Mouse (Mus musculus): ENCODE measurements around the gene Gfra1. TPM values are rescaled to one million over a fixed set of nuclear protein-coding genes. Genes with fewer than 3 reads are reported as not detected.
A peak's percentile ranks its signal among the peaks of the same experiment; 100 is the strongest.

The Gfra1 gene
- polyA plus RNA-seq (2015; fragmentation: Nextera tagmentation; extraction: Ambion mirVana): 6.1 and 6.6 TPM in 2 replicates

DNA sequence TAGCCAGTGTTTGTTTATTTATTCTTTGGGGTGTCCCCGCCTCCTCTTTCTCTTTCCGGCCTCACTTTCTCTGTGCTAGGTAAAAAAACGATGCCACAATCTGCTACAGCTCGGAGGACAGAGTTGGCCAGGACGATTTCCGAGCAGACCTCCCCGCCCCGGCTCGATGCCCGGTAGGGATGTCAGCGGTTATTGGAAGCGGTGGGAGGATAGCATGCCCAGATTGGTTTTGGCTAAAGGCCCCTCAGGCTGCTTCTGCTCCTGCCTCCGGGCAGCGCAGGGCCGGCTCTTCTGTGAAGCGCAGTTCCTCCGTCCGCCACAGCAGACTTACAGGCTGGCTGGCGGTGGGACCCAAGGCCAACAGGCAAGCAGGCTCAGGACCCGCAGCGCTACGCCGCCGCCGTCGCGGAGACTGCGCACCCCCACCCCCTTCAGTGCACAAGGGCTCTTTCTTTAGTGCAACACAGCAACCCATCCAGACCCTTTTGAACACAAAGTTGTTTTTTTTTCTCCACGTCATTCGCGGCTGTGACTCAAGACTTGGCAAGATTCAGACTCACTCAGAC, at the start of gene Gfra1:
Gene Gfra1 (minus strand): TSS at position 414 of the 566 bp plus-strand sequence.
- no peaks in the 10 kb centered on the region for H3K9me3 ChIP-seq
- ATAC-seq (ENCODE audit: extremely low read depth, insufficient number of reproducible peaks, low FRiP score, low TSS enrichment): no peak
- peak within 1 kb of the TSS; percentile 65 for H3K4me3 ChIP-seq
- 0 out of 2 replicates have a peak within 1 kb of the TSS, but pooled peaks have one; percentile 9 for H3K27ac ChIP-seq (replicated peaks)
- H3K27me3 ChIP-seq (replicated peaks): peaks cover 79% of the 10 kb centered on the region
- H3K9ac ChIP-seq: peak within 1 kb of the TSS; percentile 73
- WGBS: 2% methylated on average over 31 of the region's 31 CpGs
- peaks cover 54% of the 10 kb centered on the region for H3K4me1 ChIP-seq
- no peaks in the 10 kb centered on the region for H3K36me3 ChIP-seq
- peak within 1 kb of the TSS; percentile 99 for H3K4me2 ChIP-seq

DNA sequence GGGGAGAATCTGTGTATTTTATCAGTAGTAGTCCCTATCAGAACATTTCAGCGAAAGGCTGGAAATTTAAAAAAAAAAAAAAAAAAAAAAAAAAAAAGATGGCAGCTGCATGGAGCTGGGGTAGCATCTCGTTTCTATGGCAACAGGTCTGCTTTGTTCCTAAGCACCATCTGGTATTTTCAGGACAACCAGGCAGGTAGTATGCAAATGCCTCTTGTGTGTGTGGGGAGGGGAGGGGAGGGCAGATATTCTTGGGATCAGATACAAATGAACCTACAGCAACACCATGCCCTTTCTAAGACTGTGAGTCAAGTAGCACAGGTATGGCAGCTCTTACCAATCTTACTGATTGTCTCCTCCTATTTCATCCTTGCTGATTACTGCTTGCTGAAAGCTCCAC, 44.3 kb upstream of the Gfra1 start:
- Histone ChIP-seq H3K4me3 (no peak overlapping the region), H3K9me3 (no peaks in the 10 kb centered on the region), H3K4me1 (peaks cover 16% of the 10 kb centered on the region), H3K27me3 (replicated peaks) (no peaks in the 10 kb centered on the region), H3K9ac (no peak overlapping the region), H3K4me2 (no peak overlapping the region), H3K27ac (replicated peaks) (no peak overlapping the region), H3K36me3 (no peaks in the 10 kb centered on the region)
- 76% methylated on average over 2 of the region's 2 CpGs for WGBS
- no peak for ATAC-seq (ENCODE audit: extremely low read depth, insufficient number of reproducible peaks, low FRiP score, low TSS enrichment)

DNA sequence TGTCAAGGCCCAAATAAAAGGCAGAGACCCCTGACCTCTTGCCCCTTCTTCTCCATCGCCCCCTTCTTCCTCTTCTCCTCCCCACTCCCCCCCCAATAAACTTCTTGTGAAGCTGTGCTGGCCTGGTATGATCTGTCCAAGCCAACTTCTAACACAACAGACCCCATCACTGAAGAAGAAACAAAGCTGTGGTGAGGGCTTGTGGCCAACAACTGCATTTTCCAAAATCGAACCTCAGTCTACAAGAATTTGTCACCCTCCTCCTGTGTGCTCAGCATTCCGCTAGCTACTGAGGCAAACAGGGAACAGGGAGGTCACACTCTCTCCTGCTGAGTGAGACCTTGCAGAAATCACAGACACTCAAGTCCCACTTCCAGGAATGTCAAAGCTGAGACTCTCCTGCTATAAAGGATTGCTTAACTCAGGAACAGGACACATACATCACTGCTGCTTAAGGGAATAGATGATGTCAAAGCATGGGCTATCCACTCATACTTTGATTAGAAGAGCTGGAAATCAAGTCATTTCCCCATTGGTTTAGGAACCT, 43.8 kb upstream of the Gfra1 start:
- H3K27me3 ChIP-seq (replicated peaks): no peaks in the 10 kb centered on the region
- no peak overlapping the region for H3K4me2 ChIP-seq
- ATAC-seq (ENCODE audit: extremely low read depth, insufficient number of reproducible peaks, low FRiP score, low TSS enrichment): no peak
- H3K9ac ChIP-seq: no peak overlapping the region
- 48% methylated on average over 3 of the region's 3 CpGs for WGBS
- peaks cover 21% of the 10 kb centered on the region for H3K4me1 ChIP-seq
- no peaks in the 10 kb centered on the region for H3K9me3 ChIP-seq
- no peaks in the 10 kb centered on the region for H3K36me3 ChIP-seq
- H3K27ac ChIP-seq (replicated peaks): no peak overlapping the region
- H3K4me3 ChIP-seq: no peak overlapping the region

DNA sequence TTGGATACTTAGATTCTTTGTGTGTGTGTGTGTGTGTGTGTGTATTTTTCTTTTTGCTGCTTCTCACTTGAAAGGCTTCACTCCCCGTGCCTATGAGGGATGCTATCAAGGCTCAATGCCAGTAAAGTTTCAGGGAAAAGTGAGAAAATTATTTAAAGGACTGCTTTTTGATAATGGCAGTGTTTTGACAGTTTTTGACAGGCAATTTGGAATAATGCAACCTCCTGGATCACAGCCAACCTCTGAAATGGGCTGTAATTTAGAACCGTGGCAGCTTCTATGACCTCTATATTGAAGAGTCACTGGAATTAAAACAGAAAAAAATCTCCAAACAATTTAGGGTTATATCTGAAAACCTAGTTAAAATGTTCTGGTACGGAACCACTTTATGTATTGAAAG, 41.4 kb upstream of the Gfra1 start:
- peaks cover 22% of the 10 kb centered on the region for H3K4me1 ChIP-seq
- H3K36me3 ChIP-seq: no peaks in the 10 kb centered on the region
- H3K4me3 ChIP-seq: no peak overlapping the region
- ATAC-seq (ENCODE audit: extremely low read depth, insufficient number of reproducible peaks, low FRiP score, low TSS enrichment): no peak
- no peak overlapping the region for H3K4me2 ChIP-seq
- no peaks in the 10 kb centered on the region for H3K9me3 ChIP-seq
- no peak overlapping the region for H3K27ac ChIP-seq (replicated peaks)
- H3K27me3 ChIP-seq (replicated peaks): no peaks in the 10 kb centered on the region
- WGBS: 66% methylated on average over 3 of the region's 3 CpGs
- H3K9ac ChIP-seq: no peak overlapping the region

DNA sequence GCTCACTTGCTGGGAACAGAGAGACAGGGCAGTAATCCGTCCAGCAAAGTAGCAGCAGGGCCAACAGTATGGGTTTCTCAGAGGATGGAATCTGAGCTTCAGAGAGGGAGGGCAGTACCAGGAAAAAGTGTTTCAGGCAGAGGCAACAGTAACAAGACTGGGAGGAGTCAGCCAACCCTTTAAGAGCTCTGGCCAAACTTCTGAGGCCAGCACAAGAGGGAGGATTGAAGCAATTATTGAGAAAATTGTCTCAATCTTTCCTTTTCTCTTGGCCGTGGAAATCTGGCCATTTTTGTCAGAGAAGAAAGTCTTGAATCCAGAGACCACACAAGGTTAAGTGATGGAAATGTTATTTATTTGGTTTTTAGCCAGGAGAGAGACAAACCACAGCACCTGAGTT, 31.0 kb upstream of the Gfra1 start:
- Histone ChIP-seq H3K9me3 (peaks cover 10% of the 10 kb centered on the region; the same call in 1 of the 2 replicates), H3K4me2 (no peak overlapping the region), H3K27ac (replicated peaks) (no peak overlapping the region), H3K9ac (no peak overlapping the region), H3K36me3 (no peaks in the 10 kb centered on the region), H3K4me3 (no peak overlapping the region), H3K4me1 (peaks cover 14% of the 10 kb centered on the region), H3K27me3 (replicated peaks) (no peaks in the 10 kb centered on the region)
- WGBS: 49% methylated on average over 2 of the region's 2 CpGs
- ATAC-seq (ENCODE audit: extremely low read depth, insufficient number of reproducible peaks, low FRiP score, low TSS enrichment): no peak

DNA sequence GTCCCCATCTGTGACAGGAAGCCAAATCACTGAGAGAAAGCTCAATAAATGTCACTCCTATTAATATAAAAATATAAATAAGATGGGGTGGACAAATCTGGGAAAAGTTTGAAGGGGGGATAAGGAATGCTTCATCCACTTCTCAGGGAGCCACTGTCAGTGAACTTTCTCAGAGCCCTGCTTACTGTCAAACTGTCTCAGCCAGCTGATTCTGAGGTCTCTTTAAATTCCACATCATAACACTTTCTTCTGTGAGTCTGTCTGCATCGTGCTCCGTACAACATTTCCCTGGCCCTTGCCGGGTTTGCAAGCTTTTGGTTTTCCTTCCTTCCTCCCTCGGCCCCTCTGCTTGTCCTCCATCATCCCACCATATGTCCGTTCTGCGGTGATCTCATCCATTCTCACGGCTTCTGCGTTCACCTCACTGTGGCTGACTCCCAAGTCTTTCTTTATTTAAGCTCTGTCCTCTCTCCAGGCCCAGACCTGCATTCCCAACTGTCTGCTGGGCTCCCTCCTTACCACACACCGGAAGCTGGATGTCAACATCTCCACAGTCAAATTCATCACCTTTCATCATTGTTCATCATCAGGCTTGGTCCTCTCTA, 26.8 kb upstream of the Gfra1 start:
- no peaks in the 10 kb centered on the region for H3K9me3 ChIP-seq
- 46% methylated on average over 9 of the region's 9 CpGs for WGBS
- peak overlapping the region; percentile 29; the same call in 1 of the 2 replicates for H3K27ac ChIP-seq (replicated peaks)
- H3K4me2 ChIP-seq: peak overlapping the region; percentile 28
- peaks cover 14% of the 10 kb centered on the region for H3K4me1 ChIP-seq
- no peak overlapping the region for H3K9ac ChIP-seq
- no peaks in the 10 kb centered on the region for H3K27me3 ChIP-seq (replicated peaks)
- H3K36me3 ChIP-seq: no peaks in the 10 kb centered on the region
- no peak overlapping the region for H3K4me3 ChIP-seq
- ATAC-seq (ENCODE audit: extremely low read depth, insufficient number of reproducible peaks, low FRiP score, low TSS enrichment): no peak

DNA sequence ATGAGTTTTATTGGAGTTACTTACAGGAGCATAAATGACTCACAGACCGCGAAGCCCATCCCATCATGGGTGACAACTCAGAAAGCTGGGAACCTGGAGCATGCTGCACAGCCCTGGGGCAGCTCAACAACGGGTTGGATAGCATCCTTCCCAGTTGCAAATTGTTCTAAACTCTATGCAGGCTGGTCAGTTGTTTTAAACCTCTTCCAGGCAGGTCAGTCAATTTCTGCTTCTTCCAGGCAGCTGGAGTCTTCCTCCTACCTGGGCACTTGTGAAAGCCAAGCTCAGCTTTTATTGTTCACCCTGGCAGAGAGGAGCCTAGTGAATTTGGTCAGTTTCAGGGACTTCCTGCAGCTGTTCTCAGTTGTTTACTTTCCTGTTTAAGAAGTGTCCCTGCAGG, 18.5 kb upstream of the Gfra1 start:
- Histone ChIP-seq H3K9me3 (no peaks in the 10 kb centered on the region), H3K36me3 (no peaks in the 10 kb centered on the region), H3K4me2 (no peak overlapping the region), H3K4me3 (no peak overlapping the region), H3K4me1 (no peaks in the 10 kb centered on the region), H3K27me3 (replicated peaks) (peaks cover 17% of the 10 kb centered on the region), H3K27ac (replicated peaks) (no peak overlapping the region), H3K9ac (no peak overlapping the region)
- ATAC-seq (ENCODE audit: extremely low read depth, insufficient number of reproducible peaks, low FRiP score, low TSS enrichment): no peak
- 87% methylated on average over 3 of the region's 3 CpGs for WGBS

DNA sequence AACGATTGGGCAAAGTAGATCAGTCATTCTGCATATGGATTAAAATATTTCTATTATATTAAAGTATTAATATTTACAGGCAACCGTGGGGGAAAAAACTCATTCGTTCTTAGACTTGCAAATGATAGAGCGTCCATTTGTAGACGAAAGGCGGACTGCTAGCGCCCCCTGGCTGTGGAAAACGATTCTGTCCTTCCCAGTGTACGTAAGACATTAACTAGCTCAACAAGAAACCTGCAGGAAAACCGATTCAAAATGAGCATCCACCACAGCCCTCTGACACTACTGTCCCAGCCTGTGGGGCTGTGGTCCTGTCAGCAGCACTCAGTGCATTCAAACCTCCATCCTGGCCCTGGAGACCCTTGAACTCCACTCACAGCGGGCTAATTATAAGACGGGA, 13.7 kb upstream of the Gfra1 start:
- no peak for ATAC-seq (ENCODE audit: extremely low read depth, insufficient number of reproducible peaks, low FRiP score, low TSS enrichment)
- H3K27me3 ChIP-seq (replicated peaks): peaks cover 17% of the 10 kb centered on the region
- H3K9ac ChIP-seq: no peak overlapping the region
- H3K36me3 ChIP-seq: no peaks in the 10 kb centered on the region
- no peak overlapping the region for H3K27ac ChIP-seq (replicated peaks)
- WGBS: 19% methylated on average over 12 of the region's 12 CpGs
- H3K4me3 ChIP-seq: no peak overlapping the region
- H3K4me2 ChIP-seq: no peak overlapping the region
- H3K9me3 ChIP-seq: peaks cover 6% of the 10 kb centered on the region; the same call in 1 of the 2 replicates
- peaks cover 6% of the 10 kb centered on the region for H3K4me1 ChIP-seq

DNA sequence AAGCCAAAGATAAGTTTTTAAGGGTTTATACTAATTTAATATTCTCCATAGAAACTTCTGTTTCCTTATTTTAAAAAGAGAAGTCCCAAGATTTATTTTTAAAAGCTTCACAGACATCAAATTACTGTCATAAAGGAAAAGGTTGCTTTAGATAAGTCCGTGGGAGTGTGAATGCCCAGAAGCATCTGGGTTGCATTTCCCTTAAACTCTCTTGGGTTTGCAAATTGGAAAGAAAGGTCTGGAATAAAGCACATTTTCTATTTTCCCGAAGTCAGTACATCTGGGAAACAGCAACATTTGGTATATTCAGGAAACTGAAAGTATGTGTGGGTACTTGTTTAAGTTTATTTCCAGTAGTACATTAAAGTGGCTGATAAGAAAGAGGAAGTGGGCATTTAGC, 12.6 kb upstream of the Gfra1 start:
- peaks cover 17% of the 10 kb centered on the region for H3K27me3 ChIP-seq (replicated peaks)
- no peak overlapping the region for H3K27ac ChIP-seq (replicated peaks)
- H3K9ac ChIP-seq: no peak overlapping the region
- WGBS: 49% methylated on average over 2 of the region's 2 CpGs
- no peak overlapping the region for H3K4me2 ChIP-seq
- no peak overlapping the region for H3K4me3 ChIP-seq
- ATAC-seq (ENCODE audit: extremely low read depth, insufficient number of reproducible peaks, low FRiP score, low TSS enrichment): no peak
- peaks cover 6% of the 10 kb centered on the region; the same call in 1 of the 2 replicates for H3K9me3 ChIP-seq
- no peaks in the 10 kb centered on the region for H3K36me3 ChIP-seq
- H3K4me1 ChIP-seq: peaks cover 6% of the 10 kb centered on the region

DNA sequence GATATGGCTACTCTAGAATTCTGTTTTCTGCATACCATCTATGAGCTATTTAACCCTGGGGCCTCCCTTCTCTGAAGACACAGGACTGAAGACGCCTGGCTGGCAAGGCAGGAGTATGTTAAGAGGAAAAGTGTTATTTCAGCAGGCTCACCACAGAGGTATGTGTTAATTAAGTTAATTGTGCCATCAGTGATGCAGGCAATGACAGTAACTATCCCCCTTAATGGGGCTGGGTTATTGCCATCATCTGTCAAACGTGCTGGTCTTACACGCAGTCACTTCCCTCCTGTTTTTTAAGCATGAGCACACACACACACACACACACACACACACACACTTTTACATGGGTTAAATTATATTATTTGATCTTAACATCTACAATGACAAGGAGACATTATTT, 8.0 kb upstream of the Gfra1 start:
- Histone ChIP-seq H3K9me3 (peaks cover 6% of the 10 kb centered on the region; the same call in 1 of the 2 replicates), H3K4me2 (no peak overlapping the region), H3K27ac (replicated peaks) (no peak overlapping the region), H3K4me3 (no peak overlapping the region), H3K9ac (no peak overlapping the region), H3K36me3 (no peaks in the 10 kb centered on the region), H3K4me1 (peaks cover 6% of the 10 kb centered on the region), H3K27me3 (replicated peaks) (peaks cover 9% of the 10 kb centered on the region; the same call in 1 of the 2 replicates)
- WGBS: 70% methylated on average over 3 of the region's 3 CpGs
- ATAC-seq (ENCODE audit: extremely low read depth, insufficient number of reproducible peaks, low FRiP score, low TSS enrichment): no peak

DNA sequence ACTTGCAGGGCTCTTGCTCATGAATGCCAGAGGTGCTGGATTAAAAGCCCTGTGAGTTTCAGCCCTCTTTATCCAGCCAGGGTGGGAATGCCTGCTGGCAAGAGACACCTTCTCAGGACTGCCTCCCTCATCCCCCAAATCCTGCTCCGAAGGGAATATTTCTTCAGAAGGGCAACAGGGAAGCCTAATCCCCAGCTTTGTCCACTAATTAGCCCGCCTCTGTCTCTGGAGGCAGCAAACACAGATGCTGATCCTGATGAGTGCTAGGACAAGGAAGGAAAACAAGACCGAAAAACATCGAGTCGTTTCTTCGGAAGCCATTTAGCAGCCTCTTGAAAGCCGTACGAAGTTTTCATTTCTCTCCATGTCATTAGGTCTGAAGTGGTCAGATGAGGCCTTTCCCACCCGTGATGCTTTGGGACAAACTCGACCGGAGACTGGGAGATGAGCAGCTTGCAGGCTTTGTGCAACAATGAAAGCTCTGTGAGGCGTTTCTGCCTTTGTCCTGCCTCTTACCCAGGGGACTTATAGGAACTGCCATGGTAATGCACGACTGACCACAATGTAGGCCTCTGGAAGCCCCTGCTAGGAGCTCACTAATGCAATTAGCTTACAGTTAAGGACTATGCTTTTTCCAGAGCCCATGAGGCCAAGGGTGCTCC, 4.8 kb upstream of the Gfra1 start:
- no peak overlapping the region for H3K27ac ChIP-seq (replicated peaks)
- H3K27me3 ChIP-seq (replicated peaks): peaks cover 35% of the 10 kb centered on the region
- WGBS: 68% methylated on average over 13 of the region's 13 CpGs
- no peak overlapping the region for H3K4me2 ChIP-seq
- no peaks in the 10 kb centered on the region for H3K9me3 ChIP-seq
- ATAC-seq (ENCODE audit: extremely low read depth, insufficient number of reproducible peaks, low FRiP score, low TSS enrichment): no peak
- no peaks in the 10 kb centered on the region for H3K36me3 ChIP-seq
- no peak overlapping the region for H3K9ac ChIP-seq
- H3K4me1 ChIP-seq: peaks cover 12% of the 10 kb centered on the region
- no peak overlapping the region for H3K4me3 ChIP-seq
